Mouse (Mus musculus) neural tube, embryonic 12.5 days (tissue): Measurements from ENCODE around the gene Vps41. TPM values are rescaled to one million over a fixed set of nuclear protein-coding genes. Genes with fewer than 3 reads are reported as not detected.

ENCODE experiments used
- ATAC-seq: fragments of 200-750 bp; cut with Nextera tagmentation; 2 replicates; pipeline ENCODE4 v1.8.0; 2017; ENCODE audit warnings: low read depth, mild to moderate bottlenecking, moderate TSS enrichment, moderate library complexity; ENCODE audit not compliant: low FRiP score
- H3K27ac ChIP-seq: fragments of 300-500 bp; sonication (generic); 2 replicates; pipeline ENCODE4 v1.5.1; 2016
- H3K27me3 ChIP-seq: fragments of 300-500 bp; sonication (generic); replicated peaks from 2 replicates; pipeline ENCODE4 v1.6.1; 2016; ENCODE audit warnings: mild to moderate bottlenecking
- H3K36me3 ChIP-seq: fragments of 300-500 bp; sonication (generic); 2 replicates; pipeline ENCODE4 v1.6.1; 2016; ENCODE audit warnings: mild to moderate bottlenecking
- H3K4me1 ChIP-seq: fragments of 300-500 bp; sonication (generic); 2 replicates; pipeline ENCODE4 v1.6.1; 2016
- H3K4me2 ChIP-seq: fragments of 300-500 bp; sonication (generic); replicated peaks from 2 replicates; pipeline ENCODE4 v1.6.1; 2016; ENCODE audit warnings: mild to moderate bottlenecking
- H3K4me3 ChIP-seq: fragments of 300-500 bp; sonication (generic); 2 replicates; pipeline ENCODE4 v1.5.1; 2016
- H3K9ac ChIP-seq: fragments of 300-500 bp; sonication (generic); 2 replicates; pipeline ENCODE4 v1.6.1; 2016; ENCODE audit warnings: mild to moderate bottlenecking
- H3K9me3 ChIP-seq: fragments of 300-500 bp; sonication (generic); 2 replicates; pipeline ENCODE4 v1.6.1; 2016; ENCODE audit warnings: mild to moderate bottlenecking
- WGBS: fragments of 180-500 bp; shearing (Covaris S2); methylation state at CpG from one replicate; pipeline ENCODE4 v1.1.7; 2016; 5-methylcytosine and 5-hydroxymethylcytosine counted together
- polyA plus RNA-seq: library from polyadenylated mRNA; unstranded; fragments of >200 nt; fragmentation: Nextera tagmentation; extraction: Ambion mirVana; gene quantifications from 2 replicates; pipeline ENCODE4 v1.2.1, GENCODE M21; 2016

Gene Vps41
- polyA plus RNA-seq, 1 experiment from 2014 or later, result 106 TPM

- H3K4me1 ChIP-seq, result no peaks in the 10 kb centered on the region
- H3K9ac ChIP-seq, result no peak overlapping the region
- H3K4me2 ChIP-seq, result no peak overlapping the region
- no peak for ATAC-seq
- H3K27ac ChIP-seq, result no peak overlapping the region
- H3K36me3 ChIP-seq, result no peaks in the 10 kb centered on the region
- no peaks in the 10 kb centered on the region for H3K27me3 ChIP-seq
- WGBS, result 76% methylated on average over 4 of the region's 4 CpGs
- H3K4me3 ChIP-seq, result no peak overlapping the region
- no peaks in the 10 kb centered on the region for H3K9me3 ChIP-seq
Observed at GRCm38 (mm10) chr13:18914774-18915173, 197.7 kb downstream of the Vps41 start.

Other genes with a start within 250 kb of the Vps41 start
- gene Amph, start 230.9 kb downstream of the Vps41 start, polyA plus RNA-seq, result 20.5 and 21.1 TPM in 2 replicates